Mouse (Mus musculus) large intestine, adult 2 months (tissue): ENCODE results near the gene Hdac11. TPM values are rescaled to one million over a fixed set of nuclear protein-coding genes. Genes with fewer than 3 reads are reported as not detected.
"Not testable (repeated sequence)": the region's sequence is repeated elsewhere in the genome, so short reads cannot be mapped to it uniquely, and the experiment has no call there.

Experiments
- DNase-seq: peaks from one replicate; pipeline ENCODE4 v3.0.0-alpha.2; 2012; ENCODE audit warnings: low read depth, low spot score
- whole genome bisulfite sequencing: fragments of 180-500 bp; shearing (Covaris S2); methylation state at CpG from one replicate; pipeline ENCODE4 v1.1.7; 2018; 5-methylcytosine and 5-hydroxymethylcytosine counted together
- polyA plus RNA-seq: library from polyadenylated mRNA; depleted of rRNA; stranded (reverse); fragments of >200 nt; gene quantifications from 2 replicates; pipeline ENCODE4 v1.2.3, GENCODE M21; 2012

Hdac11 gene
- polyA plus RNA-seq, 1 experiment = 16.7 TPM

- DNase-seq = no peak
- 66% methylated on average over 2 of the region's 2 CpGs for WGBS
Observed at GRCm38 (mm10) chr6:91191465-91191864, 35.0 kb downstream of the Hdac11 start.

- DNase-seq = no peak
- 72% methylated on average over 3 of the region's 3 CpGs for WGBS
Observed at GRCm38 (mm10) chr6:91192421-91192820, 36.0 kb downstream of the Hdac11 start.

GRCm38 (mm10) chr6:91192851-91193545 lies 36.5 kb downstream of the Hdac11 start:
- 48% methylated on average over 1 of the region's 1 CpGs for WGBS
- DNase-seq = no peak

GRCm38 (mm10) chr6:91198456-91198855 lies 42.0 kb downstream of the Hdac11 start:
- 45% methylated on average over 2 of the region's 2 CpGs for WGBS
- no peak for DNase-seq

GRCm38 (mm10) chr6:91200429-91201188 lies 44.1 kb downstream of the Hdac11 start:
- 42% methylated on average over 8 of the region's 8 CpGs for WGBS
- DNase-seq = no peak

GRCm38 (mm10) chr6:91201881-91202341 lies 45.4 kb downstream of the Hdac11 start:
- WGBS = 60% methylated on average over 8 of the region's 8 CpGs

GRCm38 (mm10) chr6:91202571-91202970 lies 46.1 kb downstream of the Hdac11 start:
- DNase-seq = no peak
- WGBS = 61% methylated on average over 4 of the region's 4 CpGs

More at GRCm38 (mm10) chr6:91201881-91202341, 45.4 kb downstream of the Hdac11 start:
- DNase-seq = no peak

- 67% methylated on average over 3 of the region's 3 CpGs for WGBS
- no peak for DNase-seq
Observed at GRCm38 (mm10) chr6:91205346-91205745, 48.9 kb downstream of the Hdac11 start.

- no peak for DNase-seq
- 64% methylated on average over 5 of the region's 5 CpGs for WGBS
Observed at GRCm38 (mm10) chr6:91205791-91206190, 49.3 kb downstream of the Hdac11 start.

GRCm38 (mm10) chr6:91207491-91207890 lies 51.0 kb downstream of the Hdac11 start:
- DNase-seq = no peak
- WGBS = 66% methylated on average over 3 of the region's 3 CpGs

GRCm38 (mm10) chr6:91209780-91210179 lies 53.3 kb downstream of the Hdac11 start:
- 29% methylated on average over 2 of the region's 2 CpGs for WGBS
- no peak for DNase-seq

GRCm38 (mm10) chr6:91210852-91211251 lies 54.4 kb downstream of the Hdac11 start:
- no peak for DNase-seq
- WGBS = 58% methylated on average over 3 of the region's 3 CpGs

GRCm38 (mm10) chr6:91212155-91212554 lies 55.7 kb downstream of the Hdac11 start, which contains the start of gene Fbln2:
Gene Fbln2, plus strand, starts transcription at chr6:91212455.
- not testable (repeated sequence) for DNase-seq

GRCm38 (mm10) chr6:91212571-91212970 lies 56.1 kb downstream of the Hdac11 start:
- 2% methylated on average over 29 of the region's 29 CpGs for WGBS
- no peak for DNase-seq

GRCm38 (mm10) chr6:91213287-91214218 lies 57.1 kb downstream of the Hdac11 start:
- WGBS = 62% methylated on average over 21 of the region's 21 CpGs
- no peak for DNase-seq

- DNase-seq = no peak
- WGBS = 68% methylated on average over 1 of the region's 1 CpGs
Observed at GRCm38 (mm10) chr6:91215454-91215853, 59.0 kb downstream of the Hdac11 start.

GRCm38 (mm10) chr6:91218445-91218844 lies 62.0 kb downstream of the Hdac11 start:
- 50% methylated on average over 9 of the region's 9 CpGs for WGBS
- DNase-seq = no peak

GRCm38 (mm10) chr6:91218871-91219270 lies 62.4 kb downstream of the Hdac11 start:
- 44% methylated on average over 3 of the region's 3 CpGs for WGBS
- no peak for DNase-seq

- DNase-seq = no peak
Observed at GRCm38 (mm10) chr6:91220062-91220461, 63.6 kb downstream of the Hdac11 start.

- DNase-seq = no peak
- WGBS = 14% methylated on average over 3 of the region's 3 CpGs
Observed at GRCm38 (mm10) chr6:91221094-91221493, 64.6 kb downstream of the Hdac11 start.
